Mouse (Mus musculus): ENCODE measurements around the gene Hdgf.

Gene Hdgf

GRCm38 (mm10) chr3:87906981-87907857, 1.1 kb downstream of the Hdgf start:
- in situ Hi-C loops (cut with MboI; ENCODE audit: unreplicated experiment in 2 of 2): no loop called here

- in situ Hi-C loops (cut with MboI; ENCODE audit: unreplicated experiment in 2 of 2): no loop called here
Observed at GRCm38 (mm10) chr3:87907906-87908305, 1.8 kb downstream of the Hdgf start.

- in situ Hi-C loops (cut with MboI; ENCODE audit: unreplicated experiment in 2 of 2): no loop called here
Observed at GRCm38 (mm10) chr3:87909381-87909780, 3.3 kb downstream of the Hdgf start.

GRCm38 (mm10) chr3:87909874-87910273, 3.8 kb downstream of the Hdgf start:
- in situ Hi-C loops (cut with MboI; ENCODE audit: unreplicated experiment in 2 of 2): no loop called here

- in situ Hi-C loops (cut with MboI; ENCODE audit: unreplicated experiment in 2 of 2): no loop called here
Observed at GRCm38 (mm10) chr3:87910573-87911141, 4.5 kb downstream of the Hdgf start.

GRCm38 (mm10) chr3:87913491-87913890, 7.4 kb downstream of the Hdgf start:
- in situ Hi-C loops (cut with MboI; ENCODE audit: unreplicated experiment in 2 of 2): no loop called here

GRCm38 (mm10) chr3:87913891-87914290, 7.8 kb downstream of the Hdgf start:
- in situ Hi-C loops (cut with MboI; ENCODE audit: unreplicated experiment in 2 of 2): no loop called here

- in situ Hi-C loops (cut with MboI; ENCODE audit: unreplicated experiment in 2 of 2): no loop called here
Observed at GRCm38 (mm10) chr3:87916990-87917389, 10.9 kb downstream of the Hdgf start.

GRCm38 (mm10) chr3:87918551-87918950, 12.4 kb downstream of the Hdgf start:
- in situ Hi-C loops (cut with MboI; ENCODE audit: unreplicated experiment in 2 of 2): no loop called here

GRCm38 (mm10) chr3:87919336-87920108, 13.4 kb downstream of the Hdgf start, which contains the start of gene Mrpl24:
Mrpl24 (plus strand) TSS chr3:87919506.
- in situ Hi-C loops (cut with MboI; ENCODE audit: unreplicated experiment in 2 of 2): loop anchor here in 1 of 2 experiments (5.0 kb wide), 1 partner anchor 32 kb away; the partner anchor contains the start of gene Prcc

GRCm38 (mm10) chr3:87920270-87920943, 14.3 kb downstream of the Hdgf start:
- in situ Hi-C loops (cut with MboI; ENCODE audit: unreplicated experiment in 2 of 2): loop anchor here in 1 of 2 experiments (5.0 kb wide), 1 partner anchor 33 kb away; the partner anchor contains the start of gene Prcc

GRCm38 (mm10) chr3:87924996-87925395, 18.9 kb downstream of the Hdgf start:
- in situ Hi-C loops (cut with MboI; ENCODE audit: unreplicated experiment in 2 of 2): loop anchor here in 1 of 2 experiments (5.0 kb wide), 1 partner anchor 38 kb away; the partner anchor contains the start of gene Prcc

GRCm38 (mm10) chr3:87927452-87927851, 21.3 kb downstream of the Hdgf start:
- in situ Hi-C loops (cut with MboI; ENCODE audit: unreplicated experiment in 2 of 2): no loop called here

GRCm38 (mm10) chr3:87929341-87930077, 23.4 kb downstream of the Hdgf start:
- in situ Hi-C loops (cut with MboI; ENCODE audit: unreplicated experiment in 2 of 2): loop anchor here (5.0 to 10.0 kb wide), 3 partner anchors 38 to 55 kb away; partner anchors contain the start of gene Prcc (in 1 of the 2)

GRCm38 (mm10) chr3:87930078-87930795, 24.1 kb downstream of the Hdgf start, which contains the start of the genes Isg20l2 and Rrnad1:
Isg20l2 (plus strand) TSS chr3:87930314.
Rrnad1 (minus strand) TSS chr3:87930717.
- in situ Hi-C loops (cut with MboI; ENCODE audit: unreplicated experiment in 2 of 2): loop anchor here (5.0 to 10.0 kb wide), 3 partner anchors 37 to 55 kb away; partner anchors contain the start of gene Prcc (in 1 of the 2)

GRCm38 (mm10) chr3:87934026-87934425, 27.9 kb downstream of the Hdgf start:
- in situ Hi-C loops (cut with MboI; ENCODE audit: unreplicated experiment in 2 of 2): loop anchor here (5.0 to 10.0 kb wide), 3 partner anchors 33 to 51 kb away; partner anchors contain the start of gene Prcc (in 1 of the 2)

- in situ Hi-C loops (cut with MboI; ENCODE audit: unreplicated experiment in 2 of 2): loop anchor here (5.0 to 10.0 kb wide), 3 partner anchors 33 to 50 kb away; partner anchors contain the start of gene Prcc (in 1 of the 2)
Observed at GRCm38 (mm10) chr3:87934501-87934900, 28.4 kb downstream of the Hdgf start.

- in situ Hi-C loops (cut with MboI; ENCODE audit: unreplicated experiment in 2 of 2): loop anchor here in 1 of 2 experiments (10.0 kb wide), 1 partner anchor 50 kb away; no protein-coding TSS in a partner anchor
Observed at GRCm38 (mm10) chr3:87935201-87935600, 29.1 kb downstream of the Hdgf start.

All from v-Abl transformed pro-B cells (cell line).